Mouse (Mus musculus) midbrain, embryonic 16.5 days (tissue): ENCODE data around the gene Triap1. TPM values are rescaled to one million over a fixed set of nuclear protein-coding genes. Genes with fewer than 3 reads are reported as not detected.

Source experiments
- ATAC-seq: fragments of 200-750 bp; cut with Nextera tagmentation; 2 replicates; pipeline ENCODE4 v1.8.0; 2017; ENCODE audit warnings: moderate TSS enrichment
- H3K27ac ChIP-seq: fragments of 300-500 bp; sonication (generic); 2 replicates; pipeline ENCODE4 v1.5.1; 2014; ENCODE audit warnings: mild to moderate bottlenecking, low read length, mixed read lengths
- H3K27me3 ChIP-seq: fragments of 300-500 bp; sonication (generic); 2 replicates; pipeline ENCODE4 v1.6.1; 2014; ENCODE audit warnings: low read depth, low read length, mixed read lengths; ENCODE audit not compliant: control insufficient read depth, insufficient read depth
- H3K36me3 ChIP-seq: fragments of 300-500 bp; sonication (generic); 2 replicates; pipeline ENCODE4 v1.6.1; 2014; ENCODE audit warnings: mild to moderate bottlenecking, low read length, moderate library complexity, mixed read lengths; ENCODE audit not compliant: control insufficient read depth, insufficient read depth
- H3K4me1 ChIP-seq: fragments of 300-500 bp; sonication (generic); 2 replicates; pipeline ENCODE4 v1.6.1; 2014; ENCODE audit warnings: mild to moderate bottlenecking, low read length, mixed read lengths; ENCODE audit not compliant: control insufficient read depth, insufficient read depth
- H3K4me2 ChIP-seq: fragments of 300-500 bp; sonication (generic); 2 replicates; pipeline ENCODE4 v1.6.1; 2014; ENCODE audit warnings: mild to moderate bottlenecking, low read length, mixed read lengths
- H3K4me3 ChIP-seq: fragments of 300-500 bp; sonication (generic); 2 replicates; pipeline ENCODE4 v1.5.1; 2014; ENCODE audit warnings: low read depth, mild to moderate bottlenecking, low read length, moderate library complexity, mixed read lengths
- H3K9ac ChIP-seq: fragments of 300-500 bp; sonication (generic); 2 replicates; pipeline ENCODE4 v1.6.1; 2014; ENCODE audit warnings: low read depth, low read length, mixed read lengths
- H3K9me3 ChIP-seq: fragments of 300-500 bp; sonication (generic); replicated peaks from 2 replicates; pipeline ENCODE4 v1.6.1; 2014; ENCODE audit warnings: mild to moderate bottlenecking, low read length, mixed read lengths; ENCODE audit not compliant: control insufficient read depth, poor library complexity, severe bottlenecking
- WGBS: fragments of 180-500 bp; shearing (Covaris S2); extraction: QIAGEN DNeasy Blood & Tissue Kit; methylation state at CpG from one replicate; pipeline ENCODE4 v1.1.7; 2014; 5-methylcytosine and 5-hydroxymethylcytosine counted together
- polyA plus RNA-seq: library from polyadenylated mRNA; unstranded; fragments of >200 nt; fragmentation: Nextera tagmentation; extraction: Ambion mirVana; gene quantifications from 2 replicates; pipeline ENCODE4 v1.2.1, GENCODE M21; 2015

The Triap1 gene
- polyA plus RNA-seq, 1 experiment from 2014 or later, result 52.6 TPM

DNA sequence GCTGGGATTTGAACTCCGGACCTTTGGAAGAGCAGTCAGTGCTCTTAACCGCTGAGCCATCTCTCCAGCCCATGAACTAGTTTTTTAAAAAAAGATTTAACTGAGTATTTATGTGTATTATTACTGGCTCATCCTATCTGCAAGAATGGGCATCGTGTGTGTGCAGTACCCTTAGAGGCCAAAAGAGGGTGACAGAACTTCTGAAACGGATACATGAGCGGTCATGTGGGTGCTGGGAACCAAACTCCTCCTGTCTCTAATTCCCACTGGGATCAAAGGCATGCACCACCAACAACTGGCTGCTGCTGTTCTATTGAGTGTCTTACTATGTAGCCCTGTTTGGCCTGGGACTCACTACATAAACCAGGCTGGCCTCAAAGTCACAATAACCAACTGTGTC is 10.3 kb downstream of the Triap1 start:
- 77% methylated on average over 5 of the region's 5 CpGs for WGBS
- ATAC-seq, result no peak
- Histone ChIP-seq H3K4me1 (peaks cover 15% of the 10 kb centered on the region), H3K36me3 (no peaks in the 10 kb centered on the region), H3K4me3 (no peak overlapping the region), H3K27ac (no peak overlapping the region), H3K4me2 (no peak overlapping the region), H3K9me3 (no peaks in the 10 kb centered on the region), H3K9ac (no peak overlapping the region), H3K27me3 (no peaks in the 10 kb centered on the region)

- H3K4me2 ChIP-seq, result no peak overlapping the region
- no peak for ATAC-seq
- no peak overlapping the region for H3K27ac ChIP-seq
- H3K27me3 ChIP-seq, result no peaks in the 10 kb centered on the region
- H3K9me3 ChIP-seq, result no peaks in the 10 kb centered on the region
- H3K36me3 ChIP-seq, result no peaks in the 10 kb centered on the region
- WGBS, result 71% methylated on average over 13 of the region's 13 CpGs
- no peak overlapping the region for H3K9ac ChIP-seq
- no peaks in the 10 kb centered on the region for H3K4me1 ChIP-seq
- no peak overlapping the region for H3K4me3 ChIP-seq
Observed at GRCm38 (mm10) chr5:115355070-115355469, 14.0 kb downstream of the Triap1 start.

GRCm38 (mm10) chr5:115358872-115359271 is 17.8 kb downstream of the Triap1 start:
- WGBS, result 8% methylated on average over 12 of the region's 12 CpGs
- no peak for ATAC-seq
- no peak overlapping the region for H3K4me2 ChIP-seq

GRCm38 (mm10) chr5:115359438-115359837 is 18.4 kb downstream of the Triap1 start:
- Histone ChIP-seq H3K4me3 (no peak overlapping the region), H3K4me2 (no peak overlapping the region), H3K9me3 (no peaks in the 10 kb centered on the region), H3K9ac (no peak overlapping the region), H3K4me1 (no peaks in the 10 kb centered on the region), H3K27me3 (no peaks in the 10 kb centered on the region), H3K36me3 (no peaks in the 10 kb centered on the region), H3K27ac (no peak overlapping the region)
- ATAC-seq, result no peak
- WGBS, result 88% methylated on average over 8 of the region's 8 CpGs

More at GRCm38 (mm10) chr5:115358872-115359271, 17.8 kb downstream of the Triap1 start:
- Histone ChIP-seq H3K4me3 (no peak overlapping the region), H3K27ac (no peak overlapping the region), H3K27me3 (no peaks in the 10 kb centered on the region), H3K9me3 (no peaks in the 10 kb centered on the region), H3K36me3 (no peaks in the 10 kb centered on the region), H3K9ac (no peak overlapping the region), H3K4me1 (no peaks in the 10 kb centered on the region)

GRCm38 (mm10) chr5:115359851-115360372 is 18.9 kb downstream of the Triap1 start:
- H3K36me3 ChIP-seq, result no peaks in the 10 kb centered on the region
- no peaks in the 10 kb centered on the region for H3K4me1 ChIP-seq
- WGBS, result 71% methylated on average over 5 of the region's 5 CpGs
- H3K4me3 ChIP-seq, result no peak overlapping the region
- no peaks in the 10 kb centered on the region for H3K27me3 ChIP-seq
- H3K9me3 ChIP-seq, result no peaks in the 10 kb centered on the region
- no peak overlapping the region for H3K9ac ChIP-seq
- ATAC-seq, result no peak
- no peak overlapping the region for H3K4me2 ChIP-seq
- no peak overlapping the region for H3K27ac ChIP-seq

DNA sequence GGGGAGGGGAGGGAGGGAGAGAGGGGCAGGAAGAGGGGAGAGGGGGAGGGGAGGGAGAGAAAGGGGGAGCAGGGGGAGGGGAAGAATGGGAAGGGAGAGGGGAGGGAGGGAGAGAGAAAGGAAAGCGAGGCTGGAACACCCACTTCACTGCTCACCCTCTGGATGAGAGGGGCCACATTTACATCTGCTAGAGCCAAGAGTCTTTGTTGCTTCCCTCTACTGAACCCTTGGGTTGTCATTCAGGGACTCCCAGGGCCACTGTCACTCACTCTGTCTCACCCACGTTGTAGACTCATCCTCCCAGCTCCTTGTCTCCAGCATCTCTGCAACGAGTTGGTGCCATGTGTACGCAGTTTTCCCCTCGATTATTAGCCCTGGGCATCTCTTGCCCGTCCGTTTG is 21.2 kb downstream of the Triap1 start:
- Histone ChIP-seq H3K4me2 (no peak overlapping the region), H3K9ac (no peak overlapping the region), H3K9me3 (no peaks in the 10 kb centered on the region), H3K27me3 (no peaks in the 10 kb centered on the region), H3K4me3 (no peak overlapping the region), H3K36me3 (no peaks in the 10 kb centered on the region), H3K27ac (no peak overlapping the region), H3K4me1 (no peaks in the 10 kb centered on the region)
- WGBS, result 34% methylated on average over 6 of the region's 7 CpGs
- no peak for ATAC-seq

GRCm38 (mm10) chr5:115362819-115363714 is 22.0 kb downstream of the Triap1 start:
- Histone ChIP-seq H3K4me2 (no peak overlapping the region), H3K27me3 (no peaks in the 10 kb centered on the region), H3K4me3 (no peak overlapping the region), H3K4me1 (no peaks in the 10 kb centered on the region), H3K36me3 (no peaks in the 10 kb centered on the region), H3K27ac (no peak overlapping the region; the same call in 1 of the 2 replicates), H3K9me3 (no peaks in the 10 kb centered on the region), H3K9ac (no peak overlapping the region; the same call in 1 of the 2 replicates)
- no peak for ATAC-seq
- WGBS, result 21% methylated on average over 18 of the region's 19 CpGs

DNA sequence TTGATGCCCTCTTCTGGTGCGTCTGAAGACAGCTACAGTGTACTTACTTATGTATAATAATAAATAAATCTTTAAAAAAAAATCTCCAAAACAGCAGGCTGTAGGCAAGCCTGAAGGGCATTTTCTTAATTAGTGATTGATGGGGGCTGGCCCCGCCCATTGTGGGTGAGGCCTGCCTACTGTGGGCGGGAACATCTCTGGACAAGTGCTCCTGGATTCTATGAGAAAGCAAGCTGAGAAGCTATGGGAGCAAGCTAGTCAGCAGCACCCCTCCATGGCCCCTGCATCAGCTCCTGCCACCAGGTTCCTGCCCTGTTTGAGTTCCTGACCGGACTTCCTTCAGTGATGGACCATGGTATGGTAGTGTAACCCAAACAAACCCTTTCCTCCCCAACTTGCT is 23.8 kb downstream of the Triap1 start:
- 91% methylated on average over 4 of the region's 4 CpGs for WGBS
- no peak for ATAC-seq
- no peaks in the 10 kb centered on the region for H3K36me3 ChIP-seq

GRCm38 (mm10) chr5:115371736-115372135 is 30.7 kb downstream of the Triap1 start:
- Histone ChIP-seq H3K4me3 (no peak overlapping the region), H3K4me1 (0 out of 2 replicates have a peak, but pooled peaks cover 2% of the 10 kb centered on the region), H3K27ac (no peak overlapping the region), H3K36me3 (no peaks in the 10 kb centered on the region), H3K27me3 (no peaks in the 10 kb centered on the region), H3K4me2 (no peak overlapping the region), H3K9me3 (no peaks in the 10 kb centered on the region), H3K9ac (no peak overlapping the region)
- WGBS, result 45% methylated on average over 9 of the region's 9 CpGs
- no peak for ATAC-seq

More for the DNA sequence above, 23.8 kb downstream of the Triap1 start:
- H3K4me3 ChIP-seq, result no peak overlapping the region
- no peaks in the 10 kb centered on the region for H3K27me3 ChIP-seq
- H3K9me3 ChIP-seq, result no peaks in the 10 kb centered on the region
- H3K4me2 ChIP-seq, result no peak overlapping the region
- H3K9ac ChIP-seq, result no peak overlapping the region
- H3K4me1 ChIP-seq, result no peaks in the 10 kb centered on the region
- no peak overlapping the region for H3K27ac ChIP-seq
